Mouse (Mus musculus) liver, embryonic 14 days (tissue): Measurements from ENCODE around the gene Cmip. TPM values are rescaled to one million over a fixed set of nuclear protein-coding genes. Genes with fewer than 3 reads are reported as not detected.

ENCODE experiments used
- polyA plus RNA-seq: library from polyadenylated mRNA; depleted of rRNA; stranded (reverse); fragments of >200 nt; gene quantifications from 2 replicates; pipeline ENCODE4 v1.2.3, GENCODE M21; 2012; rRNA removed

Cmip gene
- 7.9 and 9.8 TPM in 2 replicates for polyA plus RNA-seq

DNA sequence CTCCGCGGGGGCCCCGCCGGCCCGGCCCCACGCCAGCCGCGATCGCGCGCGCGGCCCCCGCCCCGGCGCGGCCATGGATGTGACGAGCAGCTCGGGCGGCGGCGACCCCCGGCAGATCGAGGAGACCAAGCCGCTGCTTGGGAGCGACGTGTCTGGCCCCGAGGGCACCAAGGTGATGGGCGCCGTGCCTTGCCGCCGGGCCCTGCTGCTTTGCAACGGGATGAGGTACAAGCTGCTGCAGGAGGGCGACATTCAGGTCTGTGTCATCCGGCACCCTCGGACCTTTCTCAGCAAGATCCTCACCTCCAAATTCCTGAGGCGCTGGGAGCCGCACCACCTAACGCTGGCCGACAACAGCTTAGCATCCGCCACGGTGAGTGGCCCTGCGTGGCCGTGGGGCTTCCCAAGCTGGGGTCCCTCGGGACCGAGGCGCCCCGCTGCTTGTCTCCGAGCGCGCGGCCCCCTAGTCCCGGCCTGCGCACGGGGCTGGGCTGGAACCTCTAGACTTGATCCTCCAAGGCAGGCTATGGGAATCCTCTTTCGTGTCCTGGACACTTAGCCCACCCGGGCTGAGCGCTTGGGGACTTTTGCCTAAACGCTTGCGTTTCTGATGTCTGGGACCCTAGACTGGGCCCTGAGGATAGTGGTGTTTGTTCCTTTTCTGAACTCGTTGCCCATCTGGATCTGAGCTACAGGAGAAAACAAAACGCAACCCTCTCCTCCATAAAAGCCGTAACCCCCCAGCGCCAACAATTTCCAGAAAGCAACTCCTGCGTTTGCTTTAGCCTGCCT is at the start of gene Cmip:
TSS of gene Cmip (plus strand) at position 36 of the 792 bp plus-strand sequence.

DNA sequence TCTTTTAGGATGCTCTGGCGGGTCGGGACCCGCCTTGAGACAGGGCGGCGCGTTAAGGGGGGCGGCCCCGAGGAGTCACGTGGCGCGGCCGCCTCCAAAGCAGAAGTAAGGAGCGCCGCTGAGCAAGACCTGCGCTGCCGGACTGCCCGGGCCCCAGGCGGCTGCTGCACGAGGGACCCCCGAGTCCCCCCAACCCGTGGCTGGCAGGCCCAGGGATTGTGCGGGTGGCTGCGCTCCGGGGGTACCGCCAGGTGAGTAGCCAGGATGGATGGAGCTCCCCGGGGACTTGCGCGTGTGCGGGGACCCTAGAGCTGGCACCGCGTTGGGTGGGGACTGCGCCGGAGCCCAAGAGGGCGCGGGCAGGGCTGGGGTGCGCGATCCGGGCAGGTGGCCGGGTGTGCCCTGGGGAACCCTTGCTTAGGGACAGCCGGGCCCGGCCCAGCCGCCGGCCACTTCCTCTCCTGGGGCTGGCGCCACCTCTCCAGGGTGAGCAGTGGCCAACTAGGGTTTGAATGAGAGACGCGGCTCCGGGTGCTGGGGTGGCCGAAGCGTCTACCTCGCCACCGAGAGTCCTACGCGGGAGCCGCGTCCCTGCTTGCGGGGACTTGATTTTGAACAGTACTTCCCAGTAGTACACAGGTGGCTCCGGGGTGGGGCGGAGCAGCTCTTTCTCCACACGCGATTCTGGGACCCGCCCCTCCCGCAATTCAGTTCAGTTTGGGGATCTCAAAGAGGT is 241.5 kb downstream of the Cmip start, which contains the start of gene Plcg2:
TSS of gene Plcg2 (plus strand) at position 113 of the 736 bp plus-strand sequence.

Other genes starting within 250 kb of the Cmip start
- 0.01 TPM in 2 replicates for gene Pkd1l2, start 174.6 kb upstream of the Cmip start, polyA plus RNA-seq
- 4.6 and 5.5 TPM in 2 replicates for gene Bco1, start 161.2 kb upstream of the Cmip start, polyA plus RNA-seq
- gene Gan, start 98.9 kb upstream of the Cmip start, polyA plus RNA-seq: 1.6 and 1.9 TPM in 2 replicates
- 3.7 and 4.4 TPM in 2 replicates for gene Plcg2, start 241.2 kb downstream of the Cmip start, polyA plus RNA-seq